Mouse (Mus musculus) bone marrow, adult 2 months (tissue): ENCODE results near the gene Tunar.

Experiments
- CTCF ChIP-seq: fragments of 200-500 bp; IDR thresholded peaks from 2 replicates; pipeline ENCODE4 v1.5.1; 2011; ENCODE audit warnings: low read length, control low read depth; ENCODE audit not compliant: control insufficient read depth, insufficient read depth
- POLR2A ChIP-seq: fragments of 200-500 bp; IDR thresholded peaks from 2 replicates; pipeline ENCODE4 v1.6.1; 2011; ENCODE audit warnings: low read depth, mild to moderate bottlenecking, control low read depth, low read length, borderline replicate concordance; ENCODE audit not compliant: control insufficient read depth

- TF ChIP-seq CTCF = no peak
- TF ChIP-seq POLR2A = no peak
These were observed 61.0 kb downstream of the Tunar start for GRCm38 (mm10) chr12:105394671-105395070.
